Mouse (Mus musculus) midbrain, embryonic 12.5 days (tissue): ENCODE measurements around the gene Chst7. TPM values are rescaled to one million over a fixed set of nuclear protein-coding genes. Genes with fewer than 3 reads are reported as not detected.

Experiments
- ATAC-seq: fragments of 200-750 bp; cut with Nextera tagmentation; 2 replicates; pipeline ENCODE4 v1.8.0; 2017; ENCODE audit warnings: low read depth, moderate TSS enrichment, moderate library complexity; ENCODE audit not compliant: low FRiP score
- H3K27ac ChIP-seq: fragments of 300-500 bp; sonication (generic); replicated peaks from 2 replicates; pipeline ENCODE4 v1.5.1; 2016; ENCODE audit warnings: mild to moderate bottlenecking
- H3K27me3 ChIP-seq: fragments of 300-500 bp; sonication (generic); 2 replicates; pipeline ENCODE4 v1.6.1; 2016; ENCODE audit warnings: mild to moderate bottlenecking
- H3K36me3 ChIP-seq: fragments of 300-500 bp; sonication (generic); 2 replicates; pipeline ENCODE4 v1.6.1; 2016
- H3K4me1 ChIP-seq: fragments of 300-500 bp; sonication (generic); 2 replicates; pipeline ENCODE4 v1.6.1; 2016
- H3K4me2 ChIP-seq: fragments of 300-500 bp; sonication (generic); replicated peaks from 2 replicates; pipeline ENCODE4 v1.6.1; 2016; ENCODE audit warnings: mild to moderate bottlenecking, moderate library complexity
- H3K4me3 ChIP-seq: fragments of 300-500 bp; sonication (generic); 2 replicates; pipeline ENCODE4 v1.5.1; 2016; ENCODE audit warnings: mild to moderate bottlenecking
- H3K9ac ChIP-seq: fragments of 300-500 bp; sonication (generic); replicated peaks from 2 replicates; pipeline ENCODE4 v1.6.1; 2016; ENCODE audit warnings: mild to moderate bottlenecking, moderate library complexity
- H3K9me3 ChIP-seq: fragments of 300-500 bp; sonication (generic); 2 replicates; pipeline ENCODE4 v1.6.1; 2016; ENCODE audit warnings: mild to moderate bottlenecking
- WGBS: fragments of 180-500 bp; shearing (Covaris S2); methylation state at CpG from one replicate; pipeline ENCODE4 v1.1.7; 2016; 5-methylcytosine and 5-hydroxymethylcytosine counted together
- polyA plus RNA-seq: library from polyadenylated mRNA; unstranded; fragments of >200 nt; fragmentation: Nextera tagmentation; extraction: Ambion mirVana; gene quantifications from 2 replicates; pipeline ENCODE4 v1.2.1, GENCODE M21; 2016

Chst7 gene
- 3.0 and 3.4 TPM in 2 replicates for polyA plus RNA-seq

DNA sequence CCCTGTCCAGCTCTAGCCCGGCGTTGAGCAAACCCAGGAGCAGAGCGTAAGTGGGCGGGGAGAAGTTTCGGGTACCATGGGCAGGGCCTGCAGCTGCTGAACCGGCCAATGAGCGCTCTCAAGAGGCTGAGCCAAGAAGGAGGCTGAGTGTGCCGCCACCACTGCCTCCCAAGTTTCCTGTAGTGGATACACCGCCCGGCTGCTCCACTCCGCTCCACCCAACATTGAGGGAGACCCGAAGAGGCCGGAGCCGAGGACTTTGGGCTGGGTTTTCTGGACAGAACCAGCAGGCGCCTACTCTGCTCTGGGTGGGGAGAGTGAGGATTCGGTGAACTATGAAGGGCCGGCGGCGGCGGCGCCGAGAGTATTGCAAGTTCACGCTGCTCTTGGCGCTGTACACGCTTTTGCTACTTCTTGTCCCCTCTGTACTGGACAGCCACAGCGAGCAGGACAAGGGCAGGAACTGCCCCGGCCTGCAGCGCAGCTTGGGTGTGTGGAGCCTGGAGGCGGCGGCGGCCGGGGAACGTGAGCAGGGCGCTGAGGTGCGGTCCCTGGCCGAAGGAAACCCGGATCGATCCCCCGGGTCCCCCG, at the start of gene Chst7:
Gene Chst7 (plus strand): TSS at position 180 of the 591 bp plus-strand sequence.
- no peaks in the 10 kb centered on the region for H3K36me3 ChIP-seq
- ATAC-seq: peak; percentile 94
- peak within 1 kb of the TSS; percentile 63 for H3K4me2 ChIP-seq
- 18% methylated on average over 40 of the region's 40 CpGs for WGBS
- H3K9me3 ChIP-seq: no peaks in the 10 kb centered on the region
- H3K4me3 ChIP-seq: peak within 1 kb of the TSS; percentile 47
- H3K27ac ChIP-seq: no peak within 1 kb of the TSS
- H3K9ac ChIP-seq: peak within 1 kb of the TSS; percentile 20; the same call in 1 of the 2 replicates
- H3K4me1 ChIP-seq: no peaks in the 10 kb centered on the region
- H3K27me3 ChIP-seq: peaks cover 27% of the 10 kb centered on the region

DNA sequence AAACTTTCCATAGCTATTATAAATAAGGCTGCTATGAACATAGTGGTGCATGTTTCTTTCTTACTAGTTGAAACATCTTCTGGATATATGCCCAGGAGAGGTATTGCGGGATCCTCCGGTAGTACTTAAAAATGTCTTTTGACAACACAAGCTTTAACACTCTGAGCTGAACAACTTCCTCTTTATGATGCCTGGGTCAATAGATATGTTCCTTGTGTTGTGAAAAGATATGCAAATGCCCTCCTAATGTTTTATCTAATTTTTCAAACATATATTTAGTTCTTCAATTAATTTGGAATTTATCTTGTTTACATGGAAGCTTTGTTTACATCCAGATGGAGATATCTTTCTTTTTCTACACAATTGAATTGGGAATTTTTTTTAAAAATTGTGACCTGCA, 47.1 kb upstream of the Chst7 start:
- Histone ChIP-seq H3K4me2 (no peak overlapping the region), H3K4me1 (no peaks in the 10 kb centered on the region), H3K4me3 (no peak overlapping the region), H3K27me3 (no peaks in the 10 kb centered on the region), H3K9me3 (no peaks in the 10 kb centered on the region), H3K27ac (no peak overlapping the region), H3K9ac (no peak overlapping the region), H3K36me3 (no peaks in the 10 kb centered on the region)
- WGBS: 96% methylated on average over 2 of the region's 2 CpGs
- ATAC-seq: no peak

DNA sequence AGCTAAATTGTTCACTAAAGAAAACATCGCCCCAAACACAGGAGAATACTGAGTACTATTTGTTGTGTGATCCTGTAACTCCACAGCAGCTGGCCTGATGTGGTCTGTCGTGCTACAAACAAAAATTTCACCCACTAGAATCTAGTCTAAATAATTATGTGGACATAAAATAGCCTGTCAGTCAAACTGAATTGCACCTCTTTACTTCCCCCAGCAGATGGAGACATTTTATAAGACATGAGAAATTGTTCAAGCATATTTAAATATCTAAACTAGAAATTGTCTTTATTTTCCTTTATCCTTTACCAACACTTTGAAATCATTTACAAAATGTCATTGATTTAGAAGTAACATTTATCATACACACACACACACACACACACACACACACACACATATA, 38.4 kb upstream of the Chst7 start:
- Histone ChIP-seq H3K27me3 (no peaks in the 10 kb centered on the region), H3K4me2 (no peak overlapping the region)

DNA sequence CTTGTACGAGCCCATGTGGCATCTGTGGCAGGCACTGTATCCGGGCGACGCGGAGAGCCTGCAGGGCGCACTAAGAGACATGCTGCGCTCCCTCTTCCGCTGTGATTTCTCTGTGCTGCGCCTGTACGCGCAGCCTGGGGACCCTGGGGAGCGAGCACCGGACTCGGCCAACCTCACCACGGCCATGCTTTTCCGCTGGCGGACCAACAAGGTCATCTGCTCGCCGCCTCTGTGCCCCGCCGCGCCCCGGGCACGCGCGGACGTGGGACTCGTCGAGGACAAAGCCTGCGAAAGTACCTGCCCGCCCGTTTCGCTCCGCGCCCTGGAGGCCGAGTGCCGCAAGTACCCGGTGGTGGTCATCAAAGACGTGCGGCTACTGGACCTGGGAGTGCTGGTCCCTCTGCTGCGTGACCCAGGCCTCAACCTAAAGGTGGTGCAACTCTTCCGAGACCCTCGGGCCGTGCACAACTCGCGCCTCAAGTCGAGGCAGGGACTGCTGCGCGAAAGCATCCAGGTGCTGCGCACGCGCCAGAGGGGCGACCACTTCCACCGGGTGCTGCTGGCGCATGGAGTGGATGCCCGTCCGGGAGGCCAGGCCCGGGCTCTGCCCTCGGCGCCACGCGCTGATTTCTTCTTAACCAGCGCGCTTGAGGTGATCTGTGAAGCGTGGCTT, 872 bp downstream of the Chst7 start:
- Histone ChIP-seq H3K27ac (no peak overlapping the region), H3K36me3 (no peaks in the 10 kb centered on the region), H3K9me3 (no peaks in the 10 kb centered on the region), H3K9ac (peak overlapping the region; percentile 39), H3K4me2 (peak overlapping the region; percentile 63), H3K4me3 (peak overlapping the region; percentile 47), H3K4me1 (no peaks in the 10 kb centered on the region), H3K27me3 (peaks cover 27% of the 10 kb centered on the region)
- ATAC-seq: peak; percentile 57
- 29% methylated on average over 63 of the region's 65 CpGs for WGBS

More for the DNA sequence above, 38.4 kb upstream of the Chst7 start:
- 42% methylated on average over 2 of the region's 2 CpGs for WGBS
- H3K27ac ChIP-seq: no peak overlapping the region
- no peaks in the 10 kb centered on the region for H3K9me3 ChIP-seq
- H3K9ac ChIP-seq: no peak overlapping the region
- H3K4me3 ChIP-seq: no peak overlapping the region
- ATAC-seq: no peak
- no peaks in the 10 kb centered on the region for H3K4me1 ChIP-seq
- no peaks in the 10 kb centered on the region for H3K36me3 ChIP-seq

DNA sequence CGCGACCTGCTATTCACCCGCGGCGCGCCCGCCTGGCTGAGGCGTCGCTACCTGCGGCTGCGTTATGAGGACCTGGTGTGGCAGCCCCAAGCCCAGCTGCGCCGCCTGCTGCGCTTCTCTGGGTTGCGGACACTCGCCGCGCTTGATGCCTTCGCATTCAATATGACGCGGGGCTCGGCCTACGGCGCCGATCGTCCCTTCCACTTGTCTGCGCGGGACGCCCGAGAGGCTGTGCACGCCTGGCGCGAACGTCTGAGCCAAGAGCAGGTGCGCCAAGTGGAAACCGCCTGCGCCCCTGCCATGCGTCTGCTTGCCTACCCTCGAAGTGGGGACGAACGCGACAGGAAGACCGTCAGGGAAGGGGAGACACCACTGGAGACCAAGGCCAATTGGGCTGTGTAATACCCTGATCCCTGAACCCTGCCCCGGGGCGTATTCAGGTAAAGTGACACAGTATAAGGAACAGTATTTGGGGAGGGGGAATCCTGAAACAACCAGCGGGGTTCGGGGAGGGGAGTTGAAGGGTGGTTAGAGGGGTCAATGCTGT, 1.5 kb downstream of the Chst7 start:
- Histone ChIP-seq H3K9me3 (no peaks in the 10 kb centered on the region), H3K27ac (no peak overlapping the region), H3K4me1 (no peaks in the 10 kb centered on the region), H3K27me3 (peaks cover 27% of the 10 kb centered on the region), H3K4me2 (peak overlapping the region; percentile 63), H3K9ac (peak overlapping the region; percentile 39), H3K4me3 (peak overlapping the region; percentile 47), H3K36me3 (no peaks in the 10 kb centered on the region)
- WGBS: 27% methylated on average over 47 of the region's 47 CpGs
- peak; percentile 28; the same call in 1 of the 2 replicates for ATAC-seq

DNA sequence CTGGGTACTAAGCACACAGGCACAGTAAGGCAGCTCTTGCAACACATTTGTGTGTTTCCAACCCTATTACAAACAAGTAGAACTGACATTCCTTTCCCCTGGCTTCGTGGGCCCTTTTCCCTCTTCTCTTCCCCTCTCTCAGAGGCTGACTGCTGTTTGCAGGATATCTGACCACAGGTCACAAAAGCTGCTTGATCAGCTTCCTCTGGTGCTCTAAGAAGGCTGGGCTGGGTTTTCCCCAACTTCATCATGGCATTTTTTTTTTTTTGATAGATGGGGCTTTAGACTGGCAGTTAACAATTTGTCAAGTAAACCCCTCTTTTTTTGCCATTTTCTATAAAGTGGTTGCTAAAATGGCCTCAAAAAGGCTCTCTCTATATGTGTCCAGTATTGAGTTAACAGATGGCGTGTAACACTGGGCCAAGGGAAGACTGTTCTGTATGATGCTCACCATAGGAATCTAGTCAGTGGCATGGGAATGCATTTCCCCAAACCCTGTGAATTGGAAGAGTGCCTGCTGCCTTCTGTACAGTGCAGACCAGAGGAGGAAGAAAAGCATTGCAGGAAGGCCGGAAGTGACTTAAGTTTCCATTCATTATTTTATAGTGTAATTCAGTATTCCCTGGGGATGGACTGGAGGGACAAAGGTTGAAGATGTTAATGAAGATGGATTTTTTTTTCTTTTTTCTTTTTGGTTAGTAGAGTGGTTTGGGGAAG, 2.6 kb downstream of the Chst7 start:
- WGBS: 63% methylated on average over 3 of the region's 3 CpGs
- H3K4me3 ChIP-seq: no peak overlapping the region
- H3K4me1 ChIP-seq: no peaks in the 10 kb centered on the region
- H3K4me2 ChIP-seq: no peak overlapping the region
- H3K9ac ChIP-seq: no peak overlapping the region
- no peak for ATAC-seq
- H3K9me3 ChIP-seq: no peaks in the 10 kb centered on the region
- no peak overlapping the region for H3K27ac ChIP-seq
- peaks cover 27% of the 10 kb centered on the region for H3K27me3 ChIP-seq
- H3K36me3 ChIP-seq: no peaks in the 10 kb centered on the region

DNA sequence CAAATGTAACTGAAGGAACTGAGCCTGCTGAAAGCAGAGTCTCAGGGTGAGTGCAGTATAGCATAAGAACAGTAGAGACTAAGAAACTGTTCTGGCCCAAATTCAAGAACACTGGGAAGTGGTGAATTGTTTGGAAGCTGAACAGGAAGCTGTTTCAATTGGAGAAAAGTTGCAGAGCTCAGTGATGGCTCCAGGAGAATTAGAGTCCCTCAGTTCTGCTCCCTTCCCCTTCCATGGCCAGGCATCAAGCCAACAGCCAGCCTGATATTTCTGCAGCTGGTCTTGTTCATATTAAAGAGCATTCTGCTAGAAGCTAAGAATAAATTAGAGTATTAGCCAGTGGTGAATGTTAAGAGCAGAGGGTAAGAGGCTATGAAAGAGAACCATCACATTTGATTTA, 7.3 kb downstream of the Chst7 start:
- no peaks in the 10 kb centered on the region for H3K9me3 ChIP-seq
- no peak for ATAC-seq
- H3K9ac ChIP-seq: no peak overlapping the region
- H3K4me2 ChIP-seq: no peak overlapping the region
- no peaks in the 10 kb centered on the region for H3K36me3 ChIP-seq
- H3K4me3 ChIP-seq: no peak overlapping the region
- peaks cover 3% of the 10 kb centered on the region; the same call in 1 of the 2 replicates for H3K27me3 ChIP-seq
- H3K4me1 ChIP-seq: no peaks in the 10 kb centered on the region
- no peak overlapping the region for H3K27ac ChIP-seq

DNA sequence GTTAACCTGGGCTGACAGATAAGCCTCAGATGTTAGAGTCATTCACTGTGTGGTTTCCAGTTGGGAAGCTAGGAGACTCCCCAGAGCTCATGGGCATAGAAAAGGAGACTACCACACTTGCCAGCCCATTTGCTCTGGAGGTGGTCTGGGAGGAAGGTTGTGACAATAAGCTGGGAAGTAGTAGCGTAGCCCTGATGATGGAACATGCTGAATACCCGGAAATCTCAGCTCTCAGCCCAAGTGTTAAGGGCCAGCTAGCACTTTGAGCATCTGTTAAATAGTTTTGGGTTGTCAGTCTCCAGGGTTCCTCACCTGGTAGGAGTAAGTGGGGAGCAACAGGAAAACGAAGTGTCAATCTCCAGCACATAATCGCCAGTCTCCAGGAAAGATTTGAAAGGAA, 10.8 kb downstream of the Chst7 start:
- 63% methylated on average over 4 of the region's 4 CpGs for WGBS
- Histone ChIP-seq H3K4me2 (no peak overlapping the region), H3K27me3 (no peaks in the 10 kb centered on the region), H3K36me3 (no peaks in the 10 kb centered on the region), H3K27ac (no peak overlapping the region), H3K9ac (no peak overlapping the region), H3K9me3 (no peaks in the 10 kb centered on the region), H3K4me1 (no peaks in the 10 kb centered on the region), H3K4me3 (no peak overlapping the region)
- no peak for ATAC-seq

DNA sequence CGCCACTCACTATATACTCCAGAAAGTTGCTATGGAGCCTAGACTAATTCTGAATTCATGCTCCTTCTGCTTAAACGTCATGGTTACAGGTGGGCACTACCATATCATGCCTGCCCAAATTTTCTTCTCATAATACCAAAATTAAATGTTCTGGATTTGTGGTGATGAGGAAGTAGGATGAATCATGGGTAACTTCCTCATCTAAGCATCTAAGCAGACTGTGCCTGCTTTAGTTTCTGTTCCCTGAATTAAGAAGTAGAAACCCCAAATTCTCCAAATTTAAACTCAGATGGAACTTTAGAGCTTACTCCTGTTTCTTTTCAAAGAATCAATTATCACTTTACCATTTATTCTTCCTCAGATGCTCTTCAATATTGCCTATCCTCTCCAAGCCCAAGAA, 58.4 kb downstream of the Chst7 start:
- no peak for ATAC-seq
- no peaks in the 10 kb centered on the region for H3K36me3 ChIP-seq
- no peak overlapping the region for H3K4me2 ChIP-seq
- 75% methylated on average over 2 of the region's 2 CpGs for WGBS
- H3K9ac ChIP-seq: no peak overlapping the region
- no peaks in the 10 kb centered on the region for H3K9me3 ChIP-seq
- no peak overlapping the region for H3K27ac ChIP-seq
- no peaks in the 10 kb centered on the region for H3K27me3 ChIP-seq
- H3K4me1 ChIP-seq: no peaks in the 10 kb centered on the region
- H3K4me3 ChIP-seq: no peak overlapping the region

DNA sequence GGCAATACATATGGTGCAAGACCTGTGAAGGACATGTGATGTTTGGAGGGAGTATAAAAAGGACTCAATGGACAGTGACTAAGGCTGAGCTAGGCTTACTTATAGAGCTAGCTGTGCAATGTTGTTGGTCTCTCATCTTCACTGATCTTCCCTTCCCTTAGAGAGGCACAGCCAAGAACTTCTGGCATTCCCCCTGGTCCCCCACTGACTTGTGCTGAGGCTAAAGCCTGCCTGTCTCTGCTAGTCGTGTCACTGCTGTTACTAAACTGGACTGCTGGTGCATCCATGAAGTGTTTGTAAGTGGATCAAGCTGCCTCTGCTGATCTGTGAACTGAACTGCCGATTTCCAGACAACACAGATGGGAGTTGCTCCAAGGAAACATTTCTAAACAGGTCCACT, 66.1 kb downstream of the Chst7 start:
- 60% methylated on average over 2 of the region's 2 CpGs for WGBS
- Histone ChIP-seq H3K4me3 (no peak overlapping the region), H3K27ac (no peak overlapping the region), H3K4me2 (no peak overlapping the region), H3K27me3 (no peaks in the 10 kb centered on the region), H3K4me1 (no peaks in the 10 kb centered on the region), H3K9me3 (no peaks in the 10 kb centered on the region), H3K9ac (no peak overlapping the region), H3K36me3 (no peaks in the 10 kb centered on the region)
- ATAC-seq: no peak

DNA sequence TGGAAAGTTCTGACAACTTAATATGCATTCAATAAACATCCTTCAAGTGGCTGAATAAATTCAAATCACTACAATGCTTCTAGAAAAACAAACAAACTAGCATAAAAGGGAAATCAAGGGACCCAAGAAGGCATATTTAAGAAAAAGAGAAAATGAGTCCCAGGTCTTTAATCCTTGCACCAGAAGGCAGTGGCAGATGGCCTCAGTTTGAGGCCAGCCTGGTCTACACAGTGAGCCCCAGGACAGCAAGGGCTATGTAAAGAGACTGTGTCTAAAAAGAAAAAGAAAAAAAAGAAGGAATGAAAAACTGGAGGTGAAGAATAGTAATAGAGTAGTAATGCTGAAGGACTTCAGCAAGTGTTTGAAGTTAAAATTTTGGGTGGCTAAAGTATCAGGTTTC, 69.6 kb downstream of the Chst7 start:
- H3K27ac ChIP-seq: no peak overlapping the region
- H3K36me3 ChIP-seq: no peaks in the 10 kb centered on the region
- no peaks in the 10 kb centered on the region for H3K9me3 ChIP-seq
- no peaks in the 10 kb centered on the region for H3K4me1 ChIP-seq
- H3K9ac ChIP-seq: no peak overlapping the region
- ATAC-seq: no peak
- no peak overlapping the region for H3K4me3 ChIP-seq
- no peaks in the 10 kb centered on the region for H3K27me3 ChIP-seq
- H3K4me2 ChIP-seq: no peak overlapping the region

DNA sequence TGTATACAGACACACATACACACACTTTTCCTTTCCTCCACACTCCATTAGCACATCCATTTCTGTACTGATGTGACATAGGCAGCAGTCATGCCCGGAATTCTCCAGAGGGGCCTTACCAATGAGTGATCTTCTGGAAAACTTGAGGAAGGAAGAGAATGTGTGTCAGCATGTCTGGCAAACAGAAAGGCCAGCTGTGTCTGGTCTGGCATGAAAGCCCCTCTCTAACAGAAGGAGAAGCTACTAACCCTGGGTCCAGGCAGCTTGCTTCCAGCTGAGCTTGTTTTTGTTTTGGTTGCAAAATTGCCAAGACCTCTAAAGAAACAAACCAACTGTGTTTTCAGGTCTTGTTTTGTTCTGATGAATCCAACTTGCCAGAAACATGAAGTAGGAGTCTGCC, 70.1 kb downstream of the Chst7 start:
- WGBS: 80% methylated on average over 1 of the region's 1 CpGs
- H3K36me3 ChIP-seq: no peaks in the 10 kb centered on the region
- no peak overlapping the region for H3K4me3 ChIP-seq
- no peaks in the 10 kb centered on the region for H3K9me3 ChIP-seq
- H3K9ac ChIP-seq: no peak overlapping the region
- no peak overlapping the region for H3K4me2 ChIP-seq
- H3K27me3 ChIP-seq: no peaks in the 10 kb centered on the region
- H3K27ac ChIP-seq: no peak overlapping the region
- ATAC-seq: no peak
- H3K4me1 ChIP-seq: no peaks in the 10 kb centered on the region
